Mouse (Mus musculus) embryonic fibroblast, embryonic 13.5 days (primary cell): ENCODE results near the gene Dsn1.

Experiments used
- CTCF ChIP-seq: IDR thresholded peaks from 2 replicates; pipeline ENCODE4 v1.5.1; 2011; ENCODE audit warnings: mild to moderate bottlenecking, control low read depth, low read length, moderate library complexity, borderline replicate concordance; ENCODE audit not compliant: insufficient read depth
- POLR2A ChIP-seq: IDR thresholded peaks from 2 replicates; pipeline ENCODE4 v1.6.1; 2011; ENCODE audit warnings: low read depth, mild to moderate bottlenecking, control low read depth, low read length, moderate library complexity

GRCm38 (mm10) chr2:157016529-157017270 is 9.7 kb upstream of the Dsn1 start:
- TF ChIP-seq CTCF (no peak), POLR2A (no peak)
